In the genomic region with DNA sequence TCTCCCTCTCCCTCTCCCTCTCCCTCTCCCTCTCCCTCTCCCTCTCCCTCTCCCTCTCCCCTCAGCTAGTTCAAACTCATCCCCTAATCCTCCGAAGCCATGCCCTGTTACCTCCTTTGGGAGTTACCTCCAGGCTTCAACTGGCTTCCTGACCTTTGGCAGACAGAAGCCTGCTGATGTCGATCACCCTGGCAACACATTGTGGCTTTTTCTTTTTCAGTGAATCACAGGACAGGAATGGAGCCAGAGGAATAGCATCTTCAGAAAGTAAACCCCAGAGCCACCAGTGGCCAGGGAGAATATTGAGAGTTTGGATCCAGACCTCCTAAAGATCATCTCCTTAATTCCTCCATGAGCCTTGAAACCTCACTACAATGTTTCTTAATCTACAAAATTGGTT, we compare ENCODE assay signal across 23 mouse cellular contexts. TPM values are rescaled to one million over a fixed set of nuclear protein-coding genes. Genes with fewer than 3 reads are reported as not detected.
DNase-seq lines count a peak whose midpoint lies in the region; ATAC-seq and TF ChIP-seq lines count a peak whose summit lies in the region.
"Had no signal": no experiment of that assay in that cellular context is flagged by ENCODE, and none has a peak within 500 bp of the region (broad histone marks: within the 10 kb centered on the region; RNA-seq: fewer than 3 reads in every experiment).

No protein-coding gene starts in this region.

- TF ChIP-seq EP300 in stomach, postnatal 0 days (optimal IDR thresholded peaks at IDR 0.05), result no peak

- peak overlapping the region; percentile 19 for H3K27ac ChIP-seq in brown adipose tissue, adult 24 weeks (replicated peaks; ENCODE audit: low read depth, low read length)
- H3K27ac ChIP-seq in stomach, postnatal 0 days (replicated peaks), result no peak overlapping the region
- H3K27ac ChIP-seq: embryonic facial prominence, embryonic 10.5 days; forebrain, embryonic 15.5 days; heart, adult 2 months; heart, embryonic 15.5 days; hindbrain, embryonic 10.5 days; hindbrain, embryonic 15.5 days had no signal

- H3K4me2 ChIP-seq in stomach, postnatal 0 days (replicated peaks; ENCODE audit: low read depth), result no peak overlapping the region
- H3K4me2 ChIP-seq: forebrain, embryonic 15.5 days; heart, embryonic 11.5 days; heart, embryonic 15.5 days; hindbrain, embryonic 15.5 days had no signal

- WGBS in stomach, postnatal 0 days, result 55% methylated on average over 2 of the region's 2 CpGs

- TF ChIP-seq CTCF in stomach, postnatal 0 days (IDR thresholded peaks at IDR 0.05; ENCODE audit: low read depth), result no peak

- no peak overlapping the region for H3K4me3 ChIP-seq in brown adipose tissue, adult 24 weeks (ENCODE audit: insufficient read depth, low read depth, low read length)
- no peak overlapping the region for H3K4me3 ChIP-seq in stomach, postnatal 0 days (ENCODE audit: low read depth, low read length)
- H3K4me3 ChIP-seq: embryonic facial prominence, embryonic 10.5 days; forebrain, embryonic 15.5 days; heart, adult 2 months; heart, embryonic 15.5 days; hindbrain, embryonic 10.5 days; hindbrain, embryonic 15.5 days had no signal

- H3K4me1 ChIP-seq in brown adipose tissue, adult 24 weeks (ENCODE audit: control insufficient read depth, insufficient read depth, insufficient read length, low read length), result peaks cover 18% of the 10 kb centered on the region
- no peaks in the 10 kb centered on the region for H3K4me1 ChIP-seq in stomach, postnatal 0 days (replicated peaks; ENCODE audit: control insufficient read depth, insufficient read depth)
- H3K4me1 ChIP-seq: embryonic facial prominence, embryonic 10.5 days; forebrain, embryonic 15.5 days; hindbrain, embryonic 15.5 days had no signal

- H3K9me3 ChIP-seq in stomach, postnatal 0 days (ENCODE audit: control insufficient read depth, low read length), result no peaks in the 10 kb centered on the region
- H3K9me3 ChIP-seq: forebrain, embryonic 15.5 days; heart, embryonic 15.5 days; hindbrain, embryonic 10.5 days; hindbrain, embryonic 15.5 days had no signal

- peak; percentile 2 to 7 for DNase-seq in adrenal gland, postnatal 36 days
- no peak for DNase-seq in adrenal gland, postnatal 25 days
- peak; percentile 49 for DNase-seq in Muller cell, postnatal 12 days (ENCODE audit: inconsistent ontology term)
- DNase-seq in heart, adult 11 months, result no peak
- no peak for DNase-seq in stomach, postnatal 0 days (ENCODE audit: low spot score)
- no peak for DNase-seq in heart, postnatal 4 days
- DNase-seq: B cell, adult 2 months; cerebellum, adult 18-20 months; cerebellum, adult 9-11 months; cerebellum, postnatal 36 days; gastrocnemius, postnatal 10 days; heart, adult 2 months; heart, postnatal 14 days had no signal

- no peaks in the 10 kb centered on the region for H3K36me3 ChIP-seq in stomach, postnatal 0 days (ENCODE audit: control insufficient read depth, insufficient read depth, low read length)
- H3K36me3 ChIP-seq: embryonic facial prominence, embryonic 10.5 days; forebrain, embryonic 15.5 days; G1E; heart, embryonic 15.5 days; hindbrain, embryonic 10.5 days; hindbrain, embryonic 15.5 days had no signal

- no peaks in the 10 kb centered on the region for H3K27me3 ChIP-seq in stomach, postnatal 0 days (ENCODE audit: control insufficient read depth, insufficient read depth, low read length)
- H3K27me3 ChIP-seq: forebrain, embryonic 15.5 days; heart, embryonic 15.5 days; hindbrain, embryonic 15.5 days had no signal

- no peak for ATAC-seq in stomach, postnatal 0 days (ENCODE audit: low FRiP score, low TSS enrichment)
- ATAC-seq: CD4-positive, CD25-positive, alpha-beta regulatory T cell, adult 4 months; forebrain, embryonic 15.5 days; intestine, embryonic 16.5 days had no signal

- H3K9ac ChIP-seq in stomach, postnatal 0 days (ENCODE audit: low read length), result no peak overlapping the region
- H3K9ac ChIP-seq: forebrain, embryonic 15.5 days; heart, embryonic 15.5 days; hindbrain, embryonic 15.5 days had no signal

RNA-seq across cellular contexts. Expression of a gene that starts 59.5 kb away (rescaled TPM):
- total RNA-seq in adrenal gland, postnatal 36 days (2021), result 100 to 1,000 TPM; 131 to 248 TPM
- 69.6 and 85.8 TPM in 2 replicates for total RNA-seq in adrenal gland, postnatal 25 days (2021)
- 38.8 and 52.9 TPM in 2 replicates for polyA plus RNA-seq in brown adipose tissue, adult 24 weeks (2012; ENCODE audit: insufficient read depth, insufficient read length, missing spikeins)
- 59.8 and 63.0 TPM in 2 replicates for polyA plus RNA-seq in stomach, postnatal 0 days (2015; fragmentation: Nextera tagmentation; extraction: Ambion mirVana)
- 10 to 100 TPM; 73.5 to 81.5 TPM for total RNA-seq in heart, postnatal 4 days (2021)

Comparison
In these comparisons a context has a peak if more than half of its experiments do, and no peak if none do; other contexts are left out.
1. DNase-seq: peak in adrenal gland, postnatal 36 days (2 of 2) and Muller cell, postnatal 12 days (single experiment); none in adrenal gland, postnatal 25 days (single experiment), heart, adult 11 months (single experiment), stomach, postnatal 0 days (single experiment) and heart, postnatal 4 days (single experiment).